Mouse (Mus musculus) spleen, adult 2 months (tissue): ENCODE results near the gene Cul1.

ENCODE experiments used
- CTCF ChIP-seq: fragments of 200-500 bp; IDR thresholded peaks from 2 replicates; pipeline ENCODE4 v1.5.1; 2011; ENCODE audit warnings: mild to moderate bottlenecking, inconsistent platforms; ENCODE audit not compliant: insufficient read depth, insufficient read length, insufficient replicate concordance; ENCODE audit errors: extremely low read depth
- POLR2A ChIP-seq: fragments of 200-500 bp; IDR thresholded peaks from 2 replicates; pipeline ENCODE4 v1.6.1; 2011; ENCODE audit warnings: low read depth, low read length, inconsistent platforms

- no peak for TF ChIP-seq CTCF
- TF ChIP-seq POLR2A: no peak
These were observed 66.8 kb downstream of the Cul1 start for GRCm38 (mm10) chr6:47520030-47520429.
